Mouse (Mus musculus) urinary bladder, postnatal 14 days (tissue): ENCODE results near the gene Tollip.

ENCODE experiments used
- DNase-seq: peaks from one replicate; pipeline ENCODE4 v3.0.0; 2021; ENCODE audit warnings: low spot score

Gene Tollip

DNA sequence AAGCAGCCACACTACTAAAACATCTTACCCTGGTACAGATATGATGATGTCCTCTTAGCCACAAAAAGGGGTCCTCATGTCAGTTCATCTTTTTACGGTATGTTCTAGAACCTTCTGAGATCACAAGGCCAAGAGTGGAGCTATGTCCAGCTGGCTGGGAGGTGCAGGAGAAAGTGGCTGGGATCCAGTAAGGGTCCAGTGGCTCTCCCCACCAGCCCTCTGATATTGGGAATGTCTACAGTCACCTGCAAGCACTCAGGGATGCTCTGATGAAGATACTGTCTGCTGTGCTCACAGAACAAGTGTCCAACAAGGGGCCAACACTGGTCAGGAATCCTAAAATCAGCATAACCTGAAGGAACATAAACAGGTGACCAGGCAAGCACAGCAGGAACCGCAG is at the start of gene Tollip:
TSS of gene Tollip (minus strand) at position 101 of the 400 bp plus-strand sequence.
- no peak for DNase-seq

- DNase-seq = no peak
Measured at GRCm38 (mm10) chr7:141966281-141966680, 48.0 kb upstream of the Tollip start.

DNA sequence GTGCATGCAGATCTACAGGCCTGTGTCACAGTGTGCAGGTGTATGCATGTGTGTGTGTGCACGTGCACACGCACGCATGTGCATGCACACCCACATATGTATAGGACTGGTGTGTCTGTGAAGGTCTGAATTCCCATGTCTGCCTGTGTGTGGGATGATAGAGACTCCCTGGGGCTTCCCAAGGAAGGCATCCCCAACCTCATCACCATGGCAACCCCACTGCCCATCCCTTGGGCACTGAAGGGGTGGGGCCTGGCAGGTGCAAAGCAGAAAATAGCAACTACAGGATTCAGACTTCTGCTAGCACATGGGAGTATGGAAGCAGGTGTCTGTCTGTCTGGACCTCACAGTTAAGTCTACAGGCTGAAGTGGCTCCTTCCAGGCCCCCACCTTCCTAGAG is 44.2 kb upstream of the Tollip start:
- no peak for DNase-seq

DNA sequence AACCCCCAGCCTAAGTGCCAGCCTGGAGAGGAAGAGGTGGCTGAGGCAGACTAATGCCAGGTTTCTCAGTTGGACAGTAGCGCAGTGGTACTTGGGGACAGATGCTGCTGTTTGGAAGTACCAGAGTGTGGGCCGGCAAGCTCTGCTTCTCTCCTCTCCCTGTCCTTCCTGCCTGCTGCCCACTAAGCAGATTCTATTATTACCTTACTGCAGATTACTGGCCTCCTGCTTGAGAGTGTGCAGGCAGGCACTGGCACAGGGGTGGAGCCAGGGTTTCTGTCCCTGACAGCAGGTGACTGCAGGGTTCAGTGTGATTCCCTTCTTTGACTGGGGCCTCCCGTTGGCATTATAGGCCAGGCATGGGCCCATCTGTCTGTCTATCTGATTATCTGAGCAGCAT is 43.2 kb upstream of the Tollip start:
- DNase-seq = no peak

GRCm38 (mm10) chr7:141960926-141961325 is 42.6 kb upstream of the Tollip start:
- no peak for DNase-seq

DNA sequence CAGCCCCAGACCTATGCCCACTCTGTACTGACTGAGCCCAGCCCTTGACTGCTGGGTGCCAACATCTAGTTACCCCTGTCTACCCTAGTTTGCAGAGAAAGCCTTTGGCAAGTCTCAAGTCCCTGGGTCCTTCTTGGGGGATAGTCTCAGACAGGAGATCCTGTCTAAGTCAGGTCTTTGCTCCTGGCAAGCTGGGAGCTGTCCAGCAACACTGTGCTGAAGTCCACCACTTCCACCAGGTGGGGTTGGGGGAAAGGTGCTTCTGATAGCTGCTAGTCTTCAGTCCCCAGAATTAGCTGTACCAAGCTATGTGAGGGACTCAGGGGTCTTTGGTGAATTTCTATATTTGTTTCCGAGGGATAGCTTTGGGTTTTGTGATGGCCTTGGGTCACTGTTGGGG is 40.8 kb upstream of the Tollip start:
- DNase-seq = no peak

DNA sequence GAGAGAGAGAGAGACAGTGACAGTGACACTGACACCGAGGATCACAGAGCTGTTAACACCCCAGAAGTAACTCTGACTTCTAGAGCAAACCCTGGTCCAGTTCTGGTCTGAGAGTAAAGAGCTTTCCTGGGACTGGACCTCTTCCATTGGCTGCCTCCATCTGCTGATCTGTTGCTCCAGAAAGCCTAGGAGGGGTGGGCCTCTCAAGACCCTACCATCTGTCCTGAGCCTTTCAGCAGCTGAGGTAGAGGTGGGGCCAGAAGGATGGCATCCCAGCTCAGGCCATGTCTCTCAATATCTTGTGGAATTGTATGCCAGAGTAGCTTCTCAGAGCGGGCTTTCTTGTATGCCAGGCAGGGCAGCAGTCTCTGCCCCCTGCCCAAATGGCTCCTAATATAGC is 39.9 kb upstream of the Tollip start:
- no peak for DNase-seq

- no peak for DNase-seq
Measured at GRCm38 (mm10) chr7:141957524-141958051, 39.3 kb upstream of the Tollip start.

DNA sequence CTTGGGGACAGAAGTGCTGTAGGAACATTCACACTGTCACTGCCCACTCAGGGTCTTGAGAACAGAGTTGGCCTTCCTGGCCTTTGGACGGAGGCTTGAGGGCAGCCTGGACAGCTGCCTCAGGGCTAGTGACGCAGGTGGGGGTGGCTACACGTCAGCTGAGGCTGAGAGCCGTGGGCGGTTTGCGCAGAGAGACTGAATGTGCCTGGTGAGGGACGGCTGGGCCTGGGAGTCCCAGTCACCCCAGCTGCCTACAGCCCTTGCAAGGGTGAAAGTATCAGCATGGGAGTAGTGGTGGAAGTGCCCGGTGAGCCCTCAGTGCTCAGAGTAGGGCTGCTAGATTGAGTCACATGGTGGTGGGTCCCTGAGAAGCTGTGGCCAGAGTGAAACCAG is 37.9 kb upstream of the Tollip start:
- DNase-seq = no peak

GRCm38 (mm10) chr7:141955565-141956173 is 37.4 kb upstream of the Tollip start:
- DNase-seq = no peak

- no peak for DNase-seq
Measured at GRCm38 (mm10) chr7:141953616-141954015, 35.3 kb upstream of the Tollip start.

DNA sequence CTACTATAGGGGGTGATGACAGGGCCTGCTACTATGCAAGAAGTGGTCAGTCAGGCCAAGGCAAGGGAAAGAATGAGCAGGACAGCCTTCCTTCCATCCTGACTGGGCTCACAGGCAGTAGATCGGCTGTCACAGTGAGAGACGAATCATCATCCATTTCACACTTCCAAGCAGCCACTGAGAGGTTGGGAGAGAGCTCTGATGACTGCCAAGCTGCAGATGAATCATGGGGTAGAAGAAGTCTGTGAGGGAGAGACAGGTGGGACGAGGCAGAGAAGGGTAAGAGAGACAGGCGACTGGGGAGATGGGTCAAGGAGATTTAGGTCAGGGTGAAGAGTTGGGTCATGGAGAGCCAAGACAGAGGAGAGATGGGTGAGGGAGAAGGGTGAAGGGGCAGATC is 34.6 kb upstream of the Tollip start:
- no peak for DNase-seq

GRCm38 (mm10) chr7:141951821-141952220 is 33.5 kb upstream of the Tollip start:
- DNase-seq = no peak

GRCm38 (mm10) chr7:141950104-141951013 is 32.1 kb upstream of the Tollip start:
- no peak for DNase-seq

- DNase-seq = no peak
Measured at GRCm38 (mm10) chr7:141949799-141950103, 31.4 kb upstream of the Tollip start.

- peak; percentile 95 for DNase-seq
Measured at GRCm38 (mm10) chr7:141948906-141949798, 30.8 kb upstream of the Tollip start, which contains the start of gene Brsk2. Brsk2 (plus strand) TSS chr7:141949751.

DNA sequence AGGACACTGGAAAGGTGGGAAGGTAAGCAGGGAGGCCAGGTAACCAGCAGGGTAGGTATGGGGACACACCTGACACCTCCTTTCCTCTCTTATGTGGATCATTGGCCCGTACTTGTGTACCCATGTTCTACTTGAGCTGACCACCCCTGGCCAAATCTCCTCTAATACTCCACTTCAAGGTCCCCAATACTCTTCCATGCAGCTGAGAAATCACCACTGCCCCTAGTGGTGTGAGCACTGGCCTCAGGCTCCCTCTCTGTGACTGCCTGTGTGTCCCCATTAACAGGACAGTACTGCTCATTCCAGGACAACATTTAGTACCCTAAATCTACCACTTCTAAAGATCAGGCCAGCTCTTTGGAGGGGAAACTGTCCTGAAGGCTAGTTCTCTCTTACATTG is 29.7 kb upstream of the Tollip start:
- DNase-seq = no peak

- no peak for DNase-seq
Measured at GRCm38 (mm10) chr7:141947512-141947911, 29.2 kb upstream of the Tollip start.

GRCm38 (mm10) chr7:141945927-141946326 is 27.6 kb upstream of the Tollip start:
- no peak for DNase-seq

- DNase-seq = no peak
Measured at GRCm38 (mm10) chr7:141943444-141943843, 25.1 kb upstream of the Tollip start.

DNA sequence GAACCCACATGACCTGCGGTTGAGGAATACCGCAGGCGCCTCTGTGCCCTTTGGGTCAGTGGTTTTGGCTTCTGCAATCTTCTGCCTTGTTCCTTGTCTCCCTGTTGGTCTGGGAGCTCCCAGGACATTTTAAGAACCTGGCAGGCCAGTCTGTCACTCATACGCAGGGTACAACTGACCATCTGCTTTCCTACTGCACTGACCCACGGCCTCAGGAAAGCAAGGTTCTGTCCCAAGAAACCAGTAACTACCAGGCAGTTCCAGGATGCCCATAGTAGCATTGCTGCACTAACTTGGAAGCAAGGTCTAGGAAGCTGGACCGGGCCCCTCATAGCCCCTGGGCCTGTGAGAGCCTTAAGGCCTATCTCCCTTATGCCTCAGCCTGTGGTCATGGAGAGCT is 16.6 kb upstream of the Tollip start:
- DNase-seq = no peak

- no peak for DNase-seq
Measured at GRCm38 (mm10) chr7:141934128-141934898, 16.0 kb upstream of the Tollip start.
